In genomic region chr3:146155628-146156576, GRCm38 (mm10) we compare ENCODE assay signal across 23 mouse cellular contexts. TPM values are rescaled to one million over a fixed set of nuclear protein-coding genes. Genes with fewer than 3 reads are reported as not detected.
DNase-seq lines count a peak whose midpoint lies in the region; ATAC-seq and TF ChIP-seq lines count a peak whose summit lies in the region.
"Had no signal": no experiment of that assay in that cellular context is flagged by ENCODE, and none has a peak within 500 bp of the region (broad histone marks: within the 10 kb centered on the region; RNA-seq: fewer than 3 reads in every experiment).

No protein-coding gene starts in this region.

- 52% methylated on average over 13 of the region's 13 CpGs for WGBS in spleen, adult 2 months

- no peak overlapping the region for H3K4me3 ChIP-seq in spleen, adult 2 months (ENCODE audit: extremely low read depth, insufficient read depth, insufficient read length)
- H3K4me3 ChIP-seq: embryonic facial prominence, embryonic 10.5 days; erythroblast, embryonic 14.5 days; forebrain, embryonic 15.5 days had no signal

- TF ChIP-seq POLR2A in spleen, adult 2 months (IDR thresholded peaks at IDR 0.05; ENCODE audit: low read depth, low read length): no peak

- H3K36me3 ChIP-seq in spleen, adult 2 months (ENCODE audit: control insufficient read depth, insufficient read depth, low read length): no peaks in the 10 kb centered on the region
- H3K36me3 ChIP-seq: embryonic facial prominence, embryonic 10.5 days; forebrain, embryonic 15.5 days had no signal

- DNase-seq in spleen, adult 2 months (ENCODE audit: low read depth in 1 of 2, low spot score in 2 of 2): peak in 1 of 2 experiments; percentile 27
- no peak for DNase-seq in spleen, adult 18-20 months
- peak; percentile 39 for DNase-seq in thymus, postnatal 4 days
- DNase-seq in c-Kit-positive CD71-positive TER-119-positive erythroid progenitor cells, embryonic 14.5 days (ENCODE audit: low spot score): no peak
- DNase-seq in cerebellum, adult 9-10 months: no peak
- DNase-seq in gastrocnemius, adult 8-10 months (ENCODE audit: low spot score in 2 of 2): no peak
- DNase-seq: cerebellum, adult 9-11 months; heart, postnatal 36 days; kidney, postnatal 14 days had no signal

- no peaks in the 10 kb centered on the region for H3K27me3 ChIP-seq in spleen, adult 2 months (ENCODE audit: control insufficient read depth, insufficient read depth, low read length)

- H3K27ac ChIP-seq in spleen, adult 2 months (ENCODE audit: insufficient read depth, low read length): peak overlapping the region; percentile 48
- H3K27ac ChIP-seq: embryonic facial prominence, embryonic 10.5 days; forebrain, embryonic 15.5 days; hindbrain, postnatal 0 days had no signal

- TF ChIP-seq CTCF in spleen, adult 2 months (IDR thresholded peaks at IDR 0.05; ENCODE audit: extremely low read depth, insufficient read depth, insufficient read length, insufficient replicate concordance): no peak

- ATAC-seq in common myeloid progenitor, adult 5-6 weeks (replicated peaks; ENCODE audit: low read depth, poor library complexity, severe bottlenecking): peak; percentile 62
- peak; percentile 59 for ATAC-seq in megakaryocyte, adult 5-6 weeks (ENCODE audit: poor library complexity, severe bottlenecking)
- ATAC-seq: forebrain, embryonic 15.5 days; hindbrain, postnatal 0 days; lung, postnatal 0 days had no signal

- peaks cover 32% of the 10 kb centered on the region for H3K4me1 ChIP-seq in spleen, adult 2 months (ENCODE audit: control insufficient read depth, insufficient read depth, insufficient read length)
- H3K4me1 ChIP-seq: forebrain, embryonic 15.5 days had no signal

RNA-seq across cellular contexts. Expression of gene Mcoln2, which starts 6.3 kb away (rescaled TPM):
- 6.6 and 8.2 TPM in 2 replicates for polyA plus RNA-seq in spleen, adult 2 months (2012; rRNA removed)
- total RNA-seq in common myeloid progenitor, adult 5-6 weeks (2017): 8.2 and 11.1 TPM in 2 replicates
- 0.47 and 3.3 TPM in 2 replicates for total RNA-seq in megakaryocyte, adult 5-6 weeks (2015)
- total RNA-seq in megakaryocyte, adult 5-6 weeks (2017): 0.33 and 2.2 TPM in 2 replicates
- total RNA-seq in gastrocnemius, adult 8-10 months (2022): 1 to 10 TPM in 1 of 4 experiments, under 1 TPM in 1, not detected in 2; 0.19 to 1.4 TPM
- total RNA-seq: gastrocnemius, adult 18-20 months; hindbrain, postnatal 0 days; layer of hippocampus, postnatal 10 days; left cerebral cortex, postnatal 25 days had no signal
- polyA plus RNA-seq: erythroblast, embryonic 14.5 days; forebrain, embryonic 15.5 days had no signal

RNA-seq across cellular contexts. Expression of gene Mcoln3, which starts 38.7 kb away (rescaled TPM):
- polyA plus RNA-seq in spleen, adult 2 months (2012; rRNA removed): 3.2 and 4.1 TPM in 2 replicates
- 0.18 and 3.4 TPM in 2 replicates for total RNA-seq in common myeloid progenitor, adult 5-6 weeks (2017)
- not detected in 2 replicates for total RNA-seq in megakaryocyte, adult 5-6 weeks (2015)
- 0.07 TPM in 1 of 2 replicates, not detected in the other for total RNA-seq in megakaryocyte, adult 5-6 weeks (2017)
- total RNA-seq in gastrocnemius, adult 8-10 months (2022): not detected
- total RNA-seq: gastrocnemius, adult 18-20 months; heart, adult 8-10 months; heart, postnatal 36 days; hindbrain, postnatal 0 days; layer of hippocampus, postnatal 10 days; left cerebral cortex, postnatal 25 days; liver, adult 2 months had no signal
- polyA plus RNA-seq: erythroblast, embryonic 14.5 days; liver, adult 2 months had no signal

RNA-seq across cellular contexts. Expression of gene Wdr63, which starts 48.0 kb away (rescaled TPM):
- polyA plus RNA-seq in spleen, adult 2 months (2012; rRNA removed): not detected in 2 replicates
- total RNA-seq in common myeloid progenitor, adult 5-6 weeks (2017): not detected in 2 replicates
- not detected in 2 replicates for total RNA-seq in megakaryocyte, adult 5-6 weeks (2015)
- not detected in 2 replicates for total RNA-seq in megakaryocyte, adult 5-6 weeks (2017)
- total RNA-seq in gastrocnemius, adult 8-10 months (2022): not detected
- total RNA-seq: gastrocnemius, adult 18-20 months; heart, adult 8-10 months; heart, postnatal 36 days; neutrophil, adult 5-6 weeks had no signal
- polyA plus RNA-seq: erythroblast, embryonic 14.5 days; midbrain, embryonic 11.5 days had no signal
